Mouse (Mus musculus): ENCODE data around the gene Chrna1. TPM values are rescaled to one million over a fixed set of nuclear protein-coding genes. Genes with fewer than 3 reads are reported as not detected.

Gene Chrna1
- under 1 TPM; 0.12 to 0.25 TPM for total RNA-seq (2021)
- long read RNA-seq, experiment 1, result 0 reads
- long read RNA-seq, experiment 2, result 0 reads

GRCm38 (mm10) chr2:73580166-73580565, at the start of gene Chrna1:
Gene Chrna1 (minus strand): TSS chr2:73580338.
- Histone ChIP-seq H3K4me3 (no peak within 1 kb of the TSS), H3K27ac (no peak within 1 kb of the TSS)
- no peak for DNase-seq (ENCODE audit: extremely low spot score in 1 of 2, low spot score in 2 of 2)
- intact Hi-C loops (cut with DNase I), result no loop called here
- TF ChIP-seq CTCF (IDR thresholded peaks at IDR 0.05), result no peak

- H3K4me3 ChIP-seq, result no peak overlapping the region
- H3K27ac ChIP-seq, result peak overlapping the region; percentile 55; the same call in 1 of the 2 replicates
- no peak for DNase-seq (ENCODE audit: extremely low spot score in 1 of 2, low spot score in 2 of 2)
- intact Hi-C loops (cut with DNase I), result no loop called here
- no peak for TF ChIP-seq CTCF (IDR thresholded peaks at IDR 0.05)
These were observed 38.4 kb upstream of the Chrna1 start for GRCm38 (mm10) chr2:73618486-73619052.

GRCm38 (mm10) chr2:73616434-73617057, 36.4 kb upstream of the Chrna1 start:
- peak overlapping the region; percentile 73 for H3K27ac ChIP-seq
- no peak for DNase-seq (ENCODE audit: extremely low spot score in 1 of 2, low spot score in 2 of 2)
- no peak overlapping the region for H3K4me3 ChIP-seq
- intact Hi-C loops (cut with DNase I), result no loop called here
- no peak for TF ChIP-seq CTCF (IDR thresholded peaks at IDR 0.05)

GRCm38 (mm10) chr2:73615456-73615855, 35.3 kb upstream of the Chrna1 start:
- no peak for DNase-seq (ENCODE audit: extremely low spot score in 1 of 2, low spot score in 2 of 2)
- H3K4me3 ChIP-seq, result no peak overlapping the region
- no peak for TF ChIP-seq CTCF (IDR thresholded peaks at IDR 0.05)
- intact Hi-C loops (cut with DNase I), result no loop called here
- H3K27ac ChIP-seq, result peak overlapping the region; percentile 73

- intact Hi-C loops (cut with DNase I), result no loop called here
- H3K27ac ChIP-seq, result peak overlapping the region; percentile 73
These were observed 34.2 kb upstream of the Chrna1 start for GRCm38 (mm10) chr2:73614303-73614702.

GRCm38 (mm10) chr2:73612941-73613340, 32.8 kb upstream of the Chrna1 start:
- no peak overlapping the region for H3K4me3 ChIP-seq
- no peak for DNase-seq (ENCODE audit: extremely low spot score in 1 of 2, low spot score in 2 of 2)
- intact Hi-C loops (cut with DNase I), result no loop called here
- peak overlapping the region; percentile 77 for H3K27ac ChIP-seq
- no peak for TF ChIP-seq CTCF (IDR thresholded peaks at IDR 0.05)

More at GRCm38 (mm10) chr2:73614303-73614702, 34.2 kb upstream of the Chrna1 start:
- TF ChIP-seq CTCF (IDR thresholded peaks at IDR 0.05), result peak; percentile 17
- H3K4me3 ChIP-seq, result no peak overlapping the region
- DNase-seq (ENCODE audit: extremely low spot score in 1 of 2, low spot score in 2 of 2), result no peak

GRCm38 (mm10) chr2:73612367-73612914, 32.3 kb upstream of the Chrna1 start:
- H3K4me3 ChIP-seq, result no peak overlapping the region
- H3K27ac ChIP-seq, result peak overlapping the region; percentile 77
- TF ChIP-seq CTCF (IDR thresholded peaks at IDR 0.05), result no peak
- DNase-seq (ENCODE audit: extremely low spot score in 1 of 2, low spot score in 2 of 2), result no peak
- intact Hi-C loops (cut with DNase I), result no loop called here

GRCm38 (mm10) chr2:73611798-73612197, 31.7 kb upstream of the Chrna1 start:
- H3K27ac ChIP-seq, result peak overlapping the region; percentile 77
- intact Hi-C loops (cut with DNase I), result no loop called here
- TF ChIP-seq CTCF (IDR thresholded peaks at IDR 0.05), result no peak
- no peak overlapping the region for H3K4me3 ChIP-seq
- DNase-seq (ENCODE audit: extremely low spot score in 1 of 2, low spot score in 2 of 2), result no peak

GRCm38 (mm10) chr2:73609724-73610210, 29.6 kb upstream of the Chrna1 start:
- no peak for DNase-seq (ENCODE audit: extremely low spot score in 1 of 2, low spot score in 2 of 2)
- intact Hi-C loops (cut with DNase I), result no loop called here
- TF ChIP-seq CTCF (IDR thresholded peaks at IDR 0.05), result no peak

GRCm38 (mm10) chr2:73609067-73609723, 29.1 kb upstream of the Chrna1 start:
- TF ChIP-seq CTCF (IDR thresholded peaks at IDR 0.05), result no peak
- H3K27ac ChIP-seq, result peak overlapping the region; percentile 56
- no peak for DNase-seq (ENCODE audit: extremely low spot score in 1 of 2, low spot score in 2 of 2)
- no peak overlapping the region for H3K4me3 ChIP-seq
- intact Hi-C loops (cut with DNase I), result no loop called here

More at GRCm38 (mm10) chr2:73609724-73610210, 29.6 kb upstream of the Chrna1 start:
- Histone ChIP-seq H3K27ac (peak overlapping the region; percentile 56), H3K4me3 (no peak overlapping the region)

GRCm38 (mm10) chr2:73608391-73608790, 28.3 kb upstream of the Chrna1 start:
- intact Hi-C loops (cut with DNase I), result no loop called here
- DNase-seq (ENCODE audit: extremely low spot score in 1 of 2, low spot score in 2 of 2), result no peak
- Histone ChIP-seq H3K4me3 (no peak overlapping the region), H3K27ac (peak overlapping the region; percentile 56)
- TF ChIP-seq CTCF (IDR thresholded peaks at IDR 0.05), result no peak

GRCm38 (mm10) chr2:73607609-73608008, 27.5 kb upstream of the Chrna1 start:
- no peak for DNase-seq (ENCODE audit: extremely low spot score in 1 of 2, low spot score in 2 of 2)
- no peak overlapping the region for H3K4me3 ChIP-seq
- peak overlapping the region; percentile 83 for H3K27ac ChIP-seq
- intact Hi-C loops (cut with DNase I), result no loop called here
- no peak for TF ChIP-seq CTCF (IDR thresholded peaks at IDR 0.05)

Data from left cerebral cortex, adult 2 months (tissue).